Mouse (Mus musculus): ENCODE measurements around the gene Myrfl. TPM values are rescaled to one million over a fixed set of nuclear protein-coding genes. Genes with fewer than 3 reads are reported as not detected.

Gene Myrfl
- polyA plus RNA-seq, 1 experiment, result 0.12 TPM

- 95% methylated on average over 13 of the region's 13 CpGs for WGBS
- Histone ChIP-seq H3K4me1 (replicated peaks; ENCODE audit: control insufficient read depth, insufficient read depth, low read length) (peaks cover 28% of the 10 kb centered on the region), H3K36me3 (ENCODE audit: control insufficient read depth, insufficient read depth, low read length) (peaks cover 7% of the 10 kb centered on the region), H3K27ac (ENCODE audit: control insufficient read depth, insufficient read depth, low read length) (no peak overlapping the region), H3K4me3 (ENCODE audit: control insufficient read depth, insufficient read depth, low read length) (no peak overlapping the region), H3K27me3 (ENCODE audit: control insufficient read depth, insufficient read depth, low read length) (no peaks in the 10 kb centered on the region)
- DNase-seq, result no peak
- TF ChIP-seq CTCF (IDR thresholded peaks at IDR 0.05; ENCODE audit: borderline replicate concordance, control insufficient read depth, extremely low read depth, insufficient read depth, low read length, poor library complexity) (no peak), POLR2A (IDR thresholded peaks at IDR 0.05; ENCODE audit: control insufficient read depth, extremely low read depth, insufficient read depth, low read length, poor library complexity) (no peak)
Measured at GRCm38 (mm10) chr10:116932418-116932817, 35.7 kb upstream of the Myrfl start.

- H3K4me1 ChIP-seq (replicated peaks; ENCODE audit: control insufficient read depth, insufficient read depth, low read length), result peaks cover 29% of the 10 kb centered on the region
- no peak for DNase-seq
- peaks cover 3% of the 10 kb centered on the region; the same call in 1 of the 2 replicates for H3K36me3 ChIP-seq (ENCODE audit: control insufficient read depth, insufficient read depth, low read length)
- H3K27ac ChIP-seq (ENCODE audit: control insufficient read depth, insufficient read depth, low read length), result peak overlapping the region; percentile 75
- 67% methylated on average over 15 of the region's 15 CpGs for WGBS
- TF ChIP-seq CTCF (IDR thresholded peaks at IDR 0.05; ENCODE audit: borderline replicate concordance, control insufficient read depth, extremely low read depth, insufficient read depth, low read length, poor library complexity) (no peak), POLR2A (IDR thresholded peaks at IDR 0.05; ENCODE audit: control insufficient read depth, extremely low read depth, insufficient read depth, low read length, poor library complexity) (no peak)
- H3K27me3 ChIP-seq (ENCODE audit: control insufficient read depth, insufficient read depth, low read length), result no peaks in the 10 kb centered on the region
- 0 out of 2 replicates have a peak overlapping the region, but pooled peaks have one; percentile 6 for H3K4me3 ChIP-seq (ENCODE audit: control insufficient read depth, insufficient read depth, low read length)
Measured at GRCm38 (mm10) chr10:116931497-116932179, 34.9 kb upstream of the Myrfl start.

- Histone ChIP-seq H3K36me3 (ENCODE audit: control insufficient read depth, insufficient read depth, low read length) (peaks cover 3% of the 10 kb centered on the region; the same call in 1 of the 2 replicates), H3K27ac (ENCODE audit: control insufficient read depth, insufficient read depth, low read length) (peak overlapping the region; percentile 82), H3K4me1 (replicated peaks; ENCODE audit: control insufficient read depth, insufficient read depth, low read length) (peaks cover 29% of the 10 kb centered on the region), H3K4me3 (ENCODE audit: control insufficient read depth, insufficient read depth, low read length) (0 out of 2 replicates have a peak overlapping the region, but pooled peaks have one; percentile 6), H3K27me3 (ENCODE audit: control insufficient read depth, insufficient read depth, low read length) (no peaks in the 10 kb centered on the region)
- DNase-seq, result peak; percentile 47
- TF ChIP-seq POLR2A (IDR thresholded peaks at IDR 0.05; ENCODE audit: control insufficient read depth, extremely low read depth, insufficient read depth, low read length, poor library complexity) (no peak), CTCF (IDR thresholded peaks at IDR 0.05; ENCODE audit: borderline replicate concordance, control insufficient read depth, extremely low read depth, insufficient read depth, low read length, poor library complexity) (no peak)
- WGBS, result 10% methylated on average over 6 of the region's 7 CpGs
Measured at GRCm38 (mm10) chr10:116930936-116931335, 34.2 kb upstream of the Myrfl start.

GRCm38 (mm10) chr10:116930506-116930905 lies 33.8 kb upstream of the Myrfl start:
- WGBS, result 14% methylated on average over 7 of the region's 7 CpGs
- DNase-seq, result peak; percentile 56
- TF ChIP-seq POLR2A (IDR thresholded peaks at IDR 0.05; ENCODE audit: control insufficient read depth, extremely low read depth, insufficient read depth, low read length, poor library complexity) (no peak), CTCF (IDR thresholded peaks at IDR 0.05; ENCODE audit: borderline replicate concordance, control insufficient read depth, extremely low read depth, insufficient read depth, low read length, poor library complexity) (no peak)

GRCm38 (mm10) chr10:116928826-116929225 lies 32.1 kb upstream of the Myrfl start:
- H3K36me3 ChIP-seq (ENCODE audit: control insufficient read depth, insufficient read depth, low read length), result peaks cover 3% of the 10 kb centered on the region; the same call in 1 of the 2 replicates
- peaks cover 31% of the 10 kb centered on the region for H3K4me1 ChIP-seq (replicated peaks; ENCODE audit: control insufficient read depth, insufficient read depth, low read length)
- DNase-seq, result no peak
- no peak overlapping the region for H3K4me3 ChIP-seq (ENCODE audit: control insufficient read depth, insufficient read depth, low read length)
- TF ChIP-seq CTCF (IDR thresholded peaks at IDR 0.05; ENCODE audit: borderline replicate concordance, control insufficient read depth, extremely low read depth, insufficient read depth, low read length, poor library complexity) (no peak), POLR2A (IDR thresholded peaks at IDR 0.05; ENCODE audit: control insufficient read depth, extremely low read depth, insufficient read depth, low read length, poor library complexity) (no peak)
- no peak overlapping the region for H3K27ac ChIP-seq (ENCODE audit: control insufficient read depth, insufficient read depth, low read length)
- H3K27me3 ChIP-seq (ENCODE audit: control insufficient read depth, insufficient read depth, low read length), result no peaks in the 10 kb centered on the region
- WGBS, result 97% methylated on average over 3 of the region's 3 CpGs

More at GRCm38 (mm10) chr10:116930506-116930905, 33.8 kb upstream of the Myrfl start:
- Histone ChIP-seq H3K36me3 (ENCODE audit: control insufficient read depth, insufficient read depth, low read length) (peaks cover 3% of the 10 kb centered on the region; the same call in 1 of the 2 replicates), H3K27ac (ENCODE audit: control insufficient read depth, insufficient read depth, low read length) (peak overlapping the region; percentile 82), H3K4me3 (ENCODE audit: control insufficient read depth, insufficient read depth, low read length) (no peak overlapping the region), H3K27me3 (ENCODE audit: control insufficient read depth, insufficient read depth, low read length) (no peaks in the 10 kb centered on the region), H3K4me1 (replicated peaks; ENCODE audit: control insufficient read depth, insufficient read depth, low read length) (peaks cover 29% of the 10 kb centered on the region)

GRCm38 (mm10) chr10:116926428-116927113 lies 29.9 kb upstream of the Myrfl start:
- 0 out of 2 replicates have a peak, but pooled peaks cover 3% of the 10 kb centered on the region for H3K36me3 ChIP-seq (ENCODE audit: control insufficient read depth, insufficient read depth, low read length)
- no peak for DNase-seq

More at GRCm38 (mm10) chr10:116926428-116927113, 29.9 kb upstream of the Myrfl start:
- H3K4me1 ChIP-seq (replicated peaks; ENCODE audit: control insufficient read depth, insufficient read depth, low read length), result peaks cover 35% of the 10 kb centered on the region
- H3K4me3 ChIP-seq (ENCODE audit: control insufficient read depth, insufficient read depth, low read length), result no peak overlapping the region
- H3K27me3 ChIP-seq (ENCODE audit: control insufficient read depth, insufficient read depth, low read length), result no peaks in the 10 kb centered on the region
- TF ChIP-seq CTCF (IDR thresholded peaks at IDR 0.05; ENCODE audit: borderline replicate concordance, control insufficient read depth, extremely low read depth, insufficient read depth, low read length, poor library complexity), result no peak
- TF ChIP-seq POLR2A (IDR thresholded peaks at IDR 0.05; ENCODE audit: control insufficient read depth, extremely low read depth, insufficient read depth, low read length, poor library complexity), result no peak
- WGBS, result 81% methylated on average over 11 of the region's 11 CpGs
- no peak overlapping the region for H3K27ac ChIP-seq (ENCODE audit: control insufficient read depth, insufficient read depth, low read length)
